Mouse (Mus musculus) forebrain, embryonic 12.5 days (tissue): ENCODE data around the gene 1700010I14Rik. TPM values are rescaled to one million over a fixed set of nuclear protein-coding genes. Genes with fewer than 3 reads are reported as not detected.
A peak's percentile ranks its signal among the peaks of the same experiment; 100 is the strongest.

ENCODE experiments used
- ATAC-seq: fragments of 200-750 bp; cut with Nextera tagmentation; 2 replicates; pipeline ENCODE4 v1.8.0; 2017; ENCODE audit warnings: moderate TSS enrichment; ENCODE audit not compliant: low FRiP score
- H3K27ac ChIP-seq: fragments of 300-500 bp; sonication (generic); 2 replicates; pipeline ENCODE4 v1.5.1; 2016; ENCODE audit warnings: mild to moderate bottlenecking
- H3K27me3 ChIP-seq: fragments of 300-500 bp; sonication (generic); 2 replicates; pipeline ENCODE4 v1.6.1; 2016; ENCODE audit warnings: mild to moderate bottlenecking
- H3K36me3 ChIP-seq: fragments of 300-500 bp; sonication (generic); replicated peaks from 2 replicates; pipeline ENCODE4 v1.6.1; 2016; ENCODE audit warnings: mild to moderate bottlenecking
- H3K4me1 ChIP-seq: fragments of 300-500 bp; sonication (generic); 2 replicates; pipeline ENCODE4 v1.6.1; 2016
- H3K4me2 ChIP-seq: fragments of 300-500 bp; sonication (generic); 2 replicates; pipeline ENCODE4 v1.6.1; 2016; ENCODE audit warnings: mild to moderate bottlenecking, moderate library complexity
- H3K4me3 ChIP-seq: fragments of 300-500 bp; sonication (generic); replicated peaks from 2 replicates; pipeline ENCODE4 v1.5.1; 2016; ENCODE audit warnings: mild to moderate bottlenecking
- H3K9ac ChIP-seq: fragments of 300-500 bp; sonication (generic); 2 replicates; pipeline ENCODE4 v1.6.1; 2016; ENCODE audit warnings: mild to moderate bottlenecking
- H3K9me3 ChIP-seq: fragments of 300-500 bp; sonication (generic); 2 replicates; pipeline ENCODE4 v1.6.1; 2016
- WGBS: fragments of 180-500 bp; shearing (Covaris S2); methylation state at CpG from one replicate; pipeline ENCODE4 v1.1.7; 2016; 5-methylcytosine and 5-hydroxymethylcytosine counted together
- polyA plus RNA-seq: library from polyadenylated mRNA; unstranded; fragments of >200 nt; fragmentation: Nextera tagmentation; extraction: Ambion mirVana; gene quantifications from 2 replicates; pipeline ENCODE4 v1.2.1, GENCODE M21; 2016

1700010I14Rik gene
- polyA plus RNA-seq, 1 experiment from 2014 or later, result 2.5 TPM

GRCm38 (mm10) chr17:8976745-8977144 lies 11.4 kb upstream of the 1700010I14Rik start:
- Histone ChIP-seq H3K4me2 (no peak overlapping the region), H3K36me3 (peaks cover 29% of the 10 kb centered on the region), H3K27ac (no peak overlapping the region), H3K4me1 (peaks cover 18% of the 10 kb centered on the region), H3K9me3 (no peaks in the 10 kb centered on the region), H3K9ac (no peak overlapping the region), H3K4me3 (no peak overlapping the region), H3K27me3 (no peaks in the 10 kb centered on the region)
- ATAC-seq, result no peak
- WGBS, result 94% methylated on average over 6 of the region's 6 CpGs

DNA sequence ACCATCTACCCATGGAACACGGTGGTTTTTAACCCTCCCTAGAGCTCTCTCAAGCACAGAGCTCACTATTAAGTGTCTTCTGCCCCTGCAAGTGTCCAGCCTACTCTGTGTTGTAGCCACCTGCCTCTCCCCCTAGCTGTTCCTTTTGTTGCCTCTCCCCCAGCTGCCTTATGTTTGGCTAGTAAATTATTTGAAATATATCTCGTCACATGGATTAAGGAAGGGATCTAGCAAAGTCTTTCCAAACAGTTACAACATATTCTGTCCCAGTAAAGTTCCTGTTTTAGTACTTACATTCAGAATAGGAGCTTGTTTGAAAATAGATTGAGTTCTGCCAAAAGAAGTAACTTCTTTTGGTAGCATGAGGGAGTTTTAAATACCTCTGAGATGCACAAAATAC lies 10.9 kb upstream of the 1700010I14Rik start:
- H3K4me1 ChIP-seq, result peaks cover 13% of the 10 kb centered on the region
- H3K9me3 ChIP-seq, result no peaks in the 10 kb centered on the region
- no peak overlapping the region for H3K9ac ChIP-seq
- ATAC-seq, result no peak
- WGBS, result 95% methylated on average over 2 of the region's 2 CpGs
- H3K4me3 ChIP-seq, result no peak overlapping the region
- no peak overlapping the region for H3K4me2 ChIP-seq
- H3K27me3 ChIP-seq, result no peaks in the 10 kb centered on the region
- H3K27ac ChIP-seq, result no peak overlapping the region
- peaks cover 33% of the 10 kb centered on the region for H3K36me3 ChIP-seq

DNA sequence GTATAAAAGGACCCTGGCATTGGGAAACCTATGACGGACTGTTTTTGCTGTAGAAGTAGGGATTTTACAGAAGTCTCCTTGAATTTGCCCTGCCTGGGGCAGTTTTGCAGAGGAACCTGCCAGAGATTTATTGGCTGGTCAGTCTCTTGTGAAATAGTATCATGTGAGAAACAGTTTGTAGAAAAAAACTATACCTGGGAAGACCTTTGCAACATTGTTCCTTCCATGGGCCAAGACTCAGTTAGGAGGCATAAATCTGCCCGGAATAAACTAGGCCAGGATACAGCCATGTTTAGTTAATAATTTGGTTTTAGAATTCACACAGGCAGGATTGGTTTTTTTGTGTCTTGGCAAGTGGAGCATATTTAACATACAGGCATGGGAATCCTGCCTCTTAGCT lies 4.6 kb upstream of the 1700010I14Rik start:
- H3K9ac ChIP-seq, result no peak overlapping the region
- H3K9me3 ChIP-seq, result no peaks in the 10 kb centered on the region
- peaks cover 35% of the 10 kb centered on the region for H3K36me3 ChIP-seq
- ATAC-seq, result no peak
- H3K4me1 ChIP-seq, result peaks cover 3% of the 10 kb centered on the region
- H3K27me3 ChIP-seq, result no peaks in the 10 kb centered on the region
- H3K4me3 ChIP-seq, result no peak overlapping the region
- no peak overlapping the region for H3K27ac ChIP-seq
- 79% methylated on average over 2 of the region's 2 CpGs for WGBS
- H3K4me2 ChIP-seq, result no peak overlapping the region

DNA sequence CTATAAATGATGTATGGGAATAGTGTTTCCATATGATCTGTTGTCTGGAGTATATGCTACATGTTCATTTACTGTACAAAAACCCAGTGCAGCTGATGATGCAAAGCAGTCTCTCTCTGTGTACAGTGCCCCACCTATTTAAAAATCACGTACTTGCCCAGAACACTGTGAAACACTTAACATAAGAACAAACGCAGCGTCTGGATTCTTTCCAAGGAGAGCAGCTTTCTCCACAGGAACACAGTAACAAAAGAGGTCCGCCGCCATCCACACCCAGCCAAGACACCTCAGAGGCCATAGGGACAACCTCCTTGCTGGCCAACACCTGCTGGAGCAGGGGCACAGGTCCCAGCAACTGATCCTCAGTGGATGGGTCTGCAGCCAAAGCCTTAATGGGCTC lies 2.4 kb upstream of the 1700010I14Rik start:
- Histone ChIP-seq H3K4me3 (no peak overlapping the region), H3K9me3 (no peaks in the 10 kb centered on the region), H3K27ac (no peak overlapping the region), H3K27me3 (no peaks in the 10 kb centered on the region), H3K36me3 (peaks cover 23% of the 10 kb centered on the region), H3K4me2 (no peak overlapping the region), H3K9ac (no peak overlapping the region), H3K4me1 (peaks cover 10% of the 10 kb centered on the region)
- WGBS, result 53% methylated on average over 5 of the region's 5 CpGs
- no peak for ATAC-seq

- Histone ChIP-seq H3K27me3 (no peaks in the 10 kb centered on the region), H3K9me3 (no peaks in the 10 kb centered on the region), H3K4me1 (peaks cover 10% of the 10 kb centered on the region), H3K4me2 (no peak overlapping the region), H3K36me3 (peaks cover 17% of the 10 kb centered on the region), H3K9ac (no peak overlapping the region), H3K27ac (no peak overlapping the region), H3K4me3 (no peak overlapping the region)
- WGBS, result 84% methylated on average over 2 of the region's 2 CpGs
- ATAC-seq, result no peak
Observed at GRCm38 (mm10) chr17:8986551-8986950, 1.6 kb upstream of the 1700010I14Rik start.

GRCm38 (mm10) chr17:8987369-8987768 lies 764 bp upstream of the 1700010I14Rik start:
- no peak overlapping the region for H3K4me2 ChIP-seq
- no peak overlapping the region for H3K9ac ChIP-seq
- H3K4me1 ChIP-seq, result peaks cover 10% of the 10 kb centered on the region
- no peaks in the 10 kb centered on the region for H3K9me3 ChIP-seq
- H3K36me3 ChIP-seq, result peaks cover 13% of the 10 kb centered on the region
- H3K27ac ChIP-seq, result no peak overlapping the region
- 86% methylated on average over 5 of the region's 5 CpGs for WGBS
- H3K27me3 ChIP-seq, result no peaks in the 10 kb centered on the region
- H3K4me3 ChIP-seq, result no peak overlapping the region
- ATAC-seq, result no peak

- H3K27me3 ChIP-seq, result no peaks in the 10 kb centered on the region
- H3K4me3 ChIP-seq, result no peak overlapping the region
- H3K9me3 ChIP-seq, result no peaks in the 10 kb centered on the region
- peaks cover 10% of the 10 kb centered on the region for H3K4me1 ChIP-seq
- H3K9ac ChIP-seq, result no peak overlapping the region
- H3K4me2 ChIP-seq, result no peak overlapping the region
- ATAC-seq, result no peak
- H3K36me3 ChIP-seq, result peaks cover 13% of the 10 kb centered on the region; the same call in 1 of the 2 replicates
- no peak overlapping the region for H3K27ac ChIP-seq
- WGBS, result 27% methylated on average over 8 of the region's 8 CpGs
Observed at GRCm38 (mm10) chr17:8991160-8991559, 3.0 kb downstream of the 1700010I14Rik start.

DNA sequence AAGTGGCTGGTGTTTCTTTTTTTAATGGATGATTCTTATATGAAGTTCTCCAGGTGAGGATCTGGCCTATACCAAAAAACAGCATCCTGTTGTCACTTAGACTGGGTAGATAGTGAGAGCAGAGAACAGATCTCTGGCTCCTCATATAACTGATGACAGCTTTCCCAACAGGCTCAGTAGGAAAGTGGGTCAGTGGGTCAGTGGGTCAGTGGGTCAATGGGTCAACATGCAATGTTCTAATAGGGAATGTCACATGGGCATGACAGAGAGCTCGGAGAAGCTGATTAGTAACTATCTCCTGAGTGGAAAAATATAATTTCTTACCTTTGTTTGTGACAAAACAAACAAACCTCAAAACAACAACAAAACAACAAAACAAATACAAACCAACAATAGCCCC lies 7.2 kb downstream of the 1700010I14Rik start:
- no peak overlapping the region for H3K9ac ChIP-seq
- H3K4me3 ChIP-seq, result no peak overlapping the region
- no peaks in the 10 kb centered on the region for H3K4me1 ChIP-seq
- WGBS, result 93% methylated on average over 1 of the region's 1 CpGs
- no peak for ATAC-seq
- H3K27ac ChIP-seq, result no peak overlapping the region
- H3K36me3 ChIP-seq, result peaks cover 19% of the 10 kb centered on the region; the same call in 1 of the 2 replicates
- no peaks in the 10 kb centered on the region for H3K27me3 ChIP-seq
- no peak overlapping the region for H3K4me2 ChIP-seq
- no peaks in the 10 kb centered on the region for H3K9me3 ChIP-seq

- Histone ChIP-seq H3K4me3 (no peak overlapping the region), H3K9ac (no peak overlapping the region), H3K4me1 (no peaks in the 10 kb centered on the region), H3K9me3 (no peaks in the 10 kb centered on the region), H3K36me3 (peaks cover 4% of the 10 kb centered on the region), H3K4me2 (no peak overlapping the region), H3K27ac (no peak overlapping the region), H3K27me3 (no peaks in the 10 kb centered on the region)
- 77% methylated on average over 4 of the region's 4 CpGs for WGBS
- no peak for ATAC-seq
Observed at GRCm38 (mm10) chr17:9002438-9002837, 14.3 kb downstream of the 1700010I14Rik start.

GRCm38 (mm10) chr17:9004516-9004915 lies 16.4 kb downstream of the 1700010I14Rik start:
- Histone ChIP-seq H3K27ac (no peak overlapping the region), H3K9ac (no peak overlapping the region), H3K4me2 (no peak overlapping the region), H3K4me1 (no peaks in the 10 kb centered on the region), H3K9me3 (no peaks in the 10 kb centered on the region), H3K36me3 (peaks cover 4% of the 10 kb centered on the region), H3K4me3 (no peak overlapping the region), H3K27me3 (no peaks in the 10 kb centered on the region)
- 84% methylated on average over 4 of the region's 4 CpGs for WGBS
- ATAC-seq, result no peak

DNA sequence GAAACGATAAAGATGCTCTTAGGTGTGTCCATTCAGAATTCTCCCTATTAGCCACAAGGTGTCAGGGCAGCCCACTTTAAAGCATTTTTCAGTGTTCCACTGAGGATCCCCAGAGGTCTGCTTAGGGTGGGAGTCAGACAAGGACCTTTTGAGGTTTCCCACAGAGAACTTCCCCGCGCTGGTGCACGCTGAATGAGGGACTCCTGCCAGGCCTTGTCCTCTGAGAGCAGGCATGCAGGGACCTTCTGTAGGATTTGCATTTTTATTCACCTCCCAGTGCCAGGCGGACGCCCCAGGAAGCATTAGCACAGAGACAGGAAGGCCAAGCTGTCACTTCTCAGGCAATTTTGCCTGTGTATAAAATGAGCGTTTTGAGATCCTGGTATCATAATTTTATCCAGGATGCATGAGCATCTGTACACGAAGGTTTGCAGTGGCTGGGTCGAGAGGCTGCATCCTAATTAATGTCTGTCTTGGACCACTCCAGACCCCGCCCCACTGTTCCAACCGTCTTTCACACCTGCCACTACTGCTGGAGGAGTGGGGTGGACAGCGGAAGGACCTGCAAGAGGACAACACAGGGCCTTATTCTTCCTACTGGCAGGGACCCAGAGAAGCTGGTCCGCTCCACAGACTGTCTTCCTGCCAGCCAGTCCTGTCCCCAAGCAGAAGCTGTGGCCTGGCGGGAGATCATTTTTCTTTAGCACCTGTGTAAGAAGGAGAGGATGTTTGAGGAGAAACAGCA lies 35.2 kb downstream of the 1700010I14Rik start:
- Histone ChIP-seq H3K4me2 (no peak overlapping the region), H3K9ac (no peak overlapping the region), H3K9me3 (no peaks in the 10 kb centered on the region), H3K4me3 (no peak overlapping the region), H3K27ac (0 out of 2 replicates have a peak overlapping the region, but pooled peaks have one; percentile 46), H3K4me1 (peaks cover 15% of the 10 kb centered on the region), H3K27me3 (no peaks in the 10 kb centered on the region), H3K36me3 (no peaks in the 10 kb centered on the region)
- 27% methylated on average over 14 of the region's 14 CpGs for WGBS
- ATAC-seq, result 0 out of 2 replicates have a peak, but pooled peaks have one; percentile 30

DNA sequence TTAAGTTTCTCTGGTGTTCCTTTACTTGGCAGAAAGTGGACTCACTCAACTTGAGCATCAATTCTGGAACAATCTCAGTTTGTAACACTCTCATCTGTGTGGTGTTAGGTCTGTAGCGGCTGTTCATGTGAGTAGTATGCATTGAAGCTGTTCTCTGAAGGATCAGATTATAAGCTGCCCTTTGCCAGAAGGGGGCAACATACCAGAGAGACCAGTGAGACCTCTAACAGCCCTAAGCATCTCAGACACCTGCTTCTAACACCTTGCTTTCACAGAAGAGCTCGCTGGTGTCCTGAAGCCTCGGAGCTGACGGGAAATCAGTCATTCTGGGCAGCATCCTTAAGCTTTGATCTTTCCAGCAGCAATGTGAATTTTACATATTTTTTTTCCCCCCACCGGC lies 42.0 kb downstream of the 1700010I14Rik start:
- H3K4me2 ChIP-seq, result no peak overlapping the region
- ATAC-seq, result no peak
- no peak overlapping the region for H3K4me3 ChIP-seq
- H3K27ac ChIP-seq, result no peak overlapping the region
- H3K9me3 ChIP-seq, result no peaks in the 10 kb centered on the region
- H3K36me3 ChIP-seq, result no peaks in the 10 kb centered on the region
- peaks cover 20% of the 10 kb centered on the region for H3K4me1 ChIP-seq
- 75% methylated on average over 5 of the region's 5 CpGs for WGBS
- H3K9ac ChIP-seq, result no peak overlapping the region
- H3K27me3 ChIP-seq, result peaks cover 4% of the 10 kb centered on the region; the same call in 1 of the 2 replicates
